Mouse (Mus musculus) small intestine, adult 2 months (tissue): Measurements from ENCODE around the gene Kansl1l.

ENCODE experiments used
- CTCF ChIP-seq: fragments of 200-500 bp; IDR thresholded peaks from 2 replicates; pipeline ENCODE4 v1.5.1; 2012; ENCODE audit warnings: low read depth, mild to moderate bottlenecking, control low read depth, inconsistent platforms, low read length, moderate library complexity, mixed read lengths; ENCODE audit not compliant: insufficient replicate concordance, insufficient read length; ENCODE audit errors: extremely low read depth
- POLR2A ChIP-seq: fragments of 200-500 bp; IDR thresholded peaks from 2 replicates; pipeline ENCODE4 v1.6.1; 2012; ENCODE audit warnings: low read depth, mild to moderate bottlenecking, control low read depth, inconsistent platforms, low read length, moderate library complexity

- no peak for TF ChIP-seq POLR2A
- TF ChIP-seq CTCF = no peak
These were observed 15.3 kb upstream of the Kansl1l start for GRCm38 (mm10) chr1:66832636-66833165.
